Mouse (Mus musculus): ENCODE results near the gene Kif5c.
A peak's percentile ranks its signal among the peaks of the same experiment; 100 is the strongest.

The Kif5c gene

DNA sequence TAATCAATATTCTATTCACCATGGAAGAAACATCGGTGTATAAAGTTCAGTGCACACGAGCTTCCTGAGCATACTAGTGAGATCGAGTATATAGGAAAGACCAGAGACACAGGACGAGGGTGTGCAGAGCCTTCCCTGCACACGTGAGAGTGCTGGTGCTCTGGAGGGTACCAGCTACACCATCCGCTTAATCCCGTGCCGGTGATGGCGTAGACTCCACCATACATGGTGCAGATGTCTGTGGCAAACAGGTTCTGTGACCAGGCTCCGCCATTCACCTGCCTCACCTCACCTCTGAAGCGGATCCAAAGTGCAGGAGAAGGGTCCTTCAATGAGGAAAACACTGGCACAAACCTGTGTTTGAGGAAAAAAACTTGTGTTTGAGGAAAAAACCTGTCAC lies 107.6 kb downstream of the Kif5c start:
- DNase-seq = no peak

DNA sequence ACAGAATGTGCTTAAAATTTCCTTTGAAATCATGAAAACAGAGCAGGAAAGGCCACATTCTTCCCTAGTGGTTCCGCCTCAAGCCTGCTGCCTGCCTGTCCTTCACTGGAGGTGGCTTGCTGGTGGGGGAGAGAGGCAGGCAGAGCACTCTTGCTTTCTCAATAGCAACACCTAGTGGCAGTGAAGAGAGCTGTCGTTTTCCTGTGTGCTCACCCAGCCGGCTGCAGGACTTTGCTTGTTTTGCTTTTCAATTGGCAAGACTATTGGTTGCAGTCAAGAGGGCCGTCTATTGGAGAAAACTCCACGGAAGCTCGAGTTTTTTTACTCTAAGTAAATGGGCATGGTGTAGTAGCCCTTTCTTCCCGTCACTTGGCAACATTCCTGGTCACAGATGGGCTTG lies 108.1 kb downstream of the Kif5c start:
- peak; percentile 65 to 76 for DNase-seq

DNA sequence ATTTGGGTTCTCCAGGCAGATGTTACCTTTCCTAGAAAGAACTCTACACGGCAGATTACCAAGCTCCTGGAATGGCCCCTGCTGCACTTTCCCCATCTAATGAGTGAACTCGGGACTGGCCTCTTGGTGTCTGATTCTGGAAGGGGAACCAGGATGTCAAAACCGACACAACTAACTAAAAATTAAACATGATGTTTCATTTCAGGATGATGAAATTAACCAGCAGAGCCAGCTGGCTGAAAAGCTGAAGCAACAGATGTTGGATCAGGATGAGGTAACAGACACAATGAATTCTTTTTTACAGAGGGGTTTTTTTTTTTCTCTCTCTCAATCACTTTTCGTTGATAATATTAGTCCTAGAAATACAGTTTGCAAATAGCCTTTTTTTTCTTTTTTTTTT lies 108.6 kb downstream of the Kif5c start:
- DNase-seq = no peak

DNA sequence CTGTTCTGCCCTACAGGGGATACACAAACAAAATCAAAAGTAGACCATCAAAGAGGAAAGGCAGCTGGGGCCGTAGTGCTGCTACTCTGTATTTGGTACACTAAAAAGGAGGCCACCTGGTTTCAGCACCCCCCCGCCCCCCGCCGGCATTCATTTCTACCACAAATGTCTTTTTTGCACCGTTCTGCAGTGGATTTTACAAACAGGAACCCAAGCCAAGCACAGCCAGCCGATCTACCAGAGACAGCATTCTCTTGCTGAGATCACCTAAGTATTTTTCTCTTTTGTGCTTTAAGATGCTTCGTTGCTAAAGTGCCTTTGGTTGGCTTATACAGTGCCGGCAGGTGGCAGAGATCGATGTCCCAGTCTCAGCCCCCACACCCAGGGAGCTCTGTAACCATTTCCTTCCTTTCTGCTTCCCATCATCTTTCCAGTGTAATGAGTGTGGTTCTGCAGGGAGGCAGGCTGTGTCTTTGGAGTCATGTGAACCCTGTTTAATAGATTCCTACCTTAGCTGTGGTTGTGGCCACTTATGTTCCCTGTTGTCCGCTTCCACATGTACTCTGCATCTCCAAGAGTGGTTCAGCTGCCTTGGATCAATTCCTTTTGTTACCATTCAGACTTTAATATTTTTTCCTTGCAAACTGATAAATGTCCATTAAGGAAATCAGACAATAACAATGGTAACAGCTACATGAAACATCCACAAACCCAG lies 110.0 kb downstream of the Kif5c start:
- no peak for DNase-seq

- DNase-seq = no peak
Observed at GRCm38 (mm10) chr2:49729611-49729969, 110.5 kb downstream of the Kif5c start.

DNA sequence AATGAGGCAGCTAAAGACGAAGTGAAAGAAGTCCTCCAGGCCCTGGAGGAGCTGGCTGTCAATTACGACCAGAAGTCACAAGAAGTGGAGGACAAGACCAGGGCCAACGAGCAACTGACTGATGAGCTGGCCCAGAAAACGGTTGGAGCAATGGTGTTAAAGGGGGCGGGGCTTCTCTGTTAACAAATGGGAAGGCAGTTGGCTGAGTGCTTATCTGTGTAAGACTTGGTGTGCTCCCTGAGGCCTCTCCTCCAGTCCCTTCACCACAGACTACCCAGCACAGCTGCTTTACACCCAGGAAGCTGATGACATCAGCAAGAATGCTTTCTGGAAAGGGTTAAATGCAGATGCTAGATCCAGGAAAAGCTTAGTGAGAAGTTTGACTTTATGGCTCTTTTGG lies 111.1 kb downstream of the Kif5c start:
- DNase-seq = no peak

- DNase-seq = peak in 1 of 2 experiments; percentile 46
Observed at GRCm38 (mm10) chr2:49732745-49733655, 113.9 kb downstream of the Kif5c start.

DNA sequence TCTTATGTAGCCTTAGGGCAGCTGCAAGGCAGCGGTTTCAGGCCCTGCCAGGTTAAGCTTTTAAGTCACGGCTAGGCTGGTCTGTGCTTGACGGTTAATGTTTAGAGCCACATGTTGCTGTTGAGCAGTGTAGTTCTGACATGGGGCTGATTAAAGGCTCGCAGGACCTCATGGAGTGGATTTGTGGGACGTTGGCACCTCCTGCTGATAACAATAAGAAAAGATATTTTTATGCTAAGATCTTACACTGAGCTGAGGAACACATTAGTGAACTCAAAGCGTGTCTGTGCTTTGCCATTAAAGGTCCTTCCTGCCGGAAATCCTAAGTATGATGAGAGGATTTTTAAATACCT lies 114.5 kb downstream of the Kif5c start:
- DNase-seq = peak; percentile 35 to 60

DNA sequence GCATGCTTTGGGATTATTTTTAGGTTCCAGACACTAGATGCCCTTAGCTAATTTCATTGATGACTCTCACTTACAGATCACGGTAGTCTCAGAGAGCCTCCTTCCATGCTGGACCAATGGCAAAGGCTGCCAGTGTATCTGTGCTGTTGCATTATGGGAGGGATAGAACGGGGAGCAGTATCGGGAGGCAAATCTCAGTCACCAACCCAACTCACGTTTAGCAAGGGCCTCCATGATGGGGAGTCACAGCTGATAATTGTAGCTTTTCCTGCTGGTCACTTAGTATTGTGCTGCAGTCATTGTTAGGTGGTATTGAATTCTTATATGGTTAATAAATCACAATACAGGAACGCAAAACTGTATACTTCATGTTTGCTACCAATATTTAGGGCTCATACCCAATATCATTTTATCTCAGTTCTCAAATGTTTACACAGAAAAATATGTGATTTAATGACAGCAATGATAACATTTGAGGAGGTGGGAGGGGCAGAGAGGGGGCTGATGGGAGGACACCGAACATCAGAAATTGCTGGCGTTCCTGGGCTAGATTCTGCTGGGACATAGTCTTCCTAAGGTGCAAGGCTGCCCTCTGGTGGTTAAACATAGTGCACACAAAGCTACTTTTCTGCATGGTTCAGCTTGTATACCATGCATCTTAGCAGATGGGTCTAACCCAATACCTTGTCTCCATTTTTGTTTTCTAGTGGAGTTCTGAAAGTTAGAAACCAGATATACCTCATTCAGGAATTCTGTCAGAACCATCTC lies 115.1 kb downstream of the Kif5c start:
- peak; percentile 78 to 83 for DNase-seq

GRCm38 (mm10) chr2:49735386-49735785 lies 116.3 kb downstream of the Kif5c start:
- DNase-seq = peak in 1 of 2 experiments; percentile 52

DNA sequence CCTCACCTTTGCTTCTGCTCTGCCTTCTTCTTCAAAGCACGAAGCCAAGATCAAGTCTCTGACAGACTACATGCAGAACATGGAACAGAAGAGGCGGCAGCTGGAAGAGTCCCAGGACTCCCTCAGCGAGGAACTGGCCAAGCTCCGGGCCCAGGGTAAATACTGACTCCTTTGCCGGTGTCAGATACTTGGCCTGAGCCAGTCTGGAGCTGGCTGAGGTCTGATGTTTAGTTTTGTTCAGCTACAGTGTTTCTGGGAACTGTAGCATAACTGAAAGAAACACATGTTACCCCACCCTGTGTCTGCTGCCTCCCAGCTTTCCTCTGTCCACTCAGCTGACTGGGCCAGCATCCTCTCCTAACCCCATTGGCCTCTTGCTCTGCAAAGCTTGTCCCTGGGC lies 119.9 kb downstream of the Kif5c start:
- no peak for DNase-seq

DNA sequence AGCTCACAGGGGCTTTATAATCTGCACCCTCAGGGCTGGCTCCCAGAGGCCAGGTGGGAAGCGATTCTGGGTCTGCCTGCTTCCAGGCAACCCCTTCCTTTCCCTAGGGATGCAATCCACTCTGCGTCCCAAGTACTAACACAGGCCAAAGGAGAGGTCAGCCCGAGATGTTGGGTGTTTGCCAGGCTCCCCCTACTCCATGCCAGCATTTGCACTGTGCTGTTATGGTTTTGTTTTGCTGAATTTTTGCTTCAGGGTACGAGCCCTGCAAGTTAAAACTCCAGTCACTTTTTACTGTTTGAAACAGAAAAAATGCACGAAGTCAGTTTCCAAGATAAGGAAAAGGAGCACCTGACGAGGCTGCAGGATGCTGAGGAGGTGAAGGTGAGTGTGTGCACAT lies 121.9 kb downstream of the Kif5c start:
- no peak for DNase-seq

DNA sequence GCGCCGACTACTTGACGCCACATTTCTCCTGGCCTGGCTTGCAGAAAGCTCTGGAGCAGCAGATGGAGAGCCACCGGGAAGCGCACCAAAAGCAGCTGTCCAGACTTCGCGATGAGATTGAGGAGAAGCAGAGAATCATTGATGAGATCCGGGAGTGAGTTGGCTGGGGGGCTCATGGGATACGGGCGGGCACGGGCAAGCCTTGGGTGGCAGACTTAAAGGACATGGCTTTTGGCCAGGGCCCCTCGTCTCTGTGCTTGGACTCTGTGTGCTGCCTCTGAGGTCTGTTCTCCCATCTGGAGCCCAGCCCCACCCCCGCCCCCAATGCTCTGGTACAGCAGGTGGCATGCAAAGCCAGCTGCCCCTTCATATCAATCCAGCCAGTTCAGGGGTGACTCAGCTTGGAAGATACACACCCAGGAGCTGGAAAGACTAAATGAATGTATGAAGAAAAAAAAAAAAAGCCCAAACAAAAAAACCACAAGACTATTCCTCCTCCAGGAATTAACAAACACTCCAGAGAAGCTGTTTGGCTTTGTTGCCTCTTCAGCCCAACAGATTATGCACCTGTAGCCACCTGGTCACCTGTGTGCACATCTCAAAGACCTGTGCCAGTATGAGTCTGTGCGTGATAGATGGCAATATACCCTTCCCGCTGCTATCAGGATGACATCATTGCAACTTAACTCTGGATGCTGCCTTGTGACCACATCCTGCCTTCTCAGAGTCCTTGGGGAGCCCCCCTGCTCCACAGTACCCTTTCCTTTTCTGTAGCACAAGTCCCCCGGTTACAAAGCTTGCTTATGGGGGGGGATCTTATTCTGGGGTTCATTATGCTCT lies 123.0 kb downstream of the Kif5c start:
- no peak for DNase-seq

GRCm38 (mm10) chr2:49742919-49743318 lies 123.8 kb downstream of the Kif5c start:
- no peak for DNase-seq

DNA sequence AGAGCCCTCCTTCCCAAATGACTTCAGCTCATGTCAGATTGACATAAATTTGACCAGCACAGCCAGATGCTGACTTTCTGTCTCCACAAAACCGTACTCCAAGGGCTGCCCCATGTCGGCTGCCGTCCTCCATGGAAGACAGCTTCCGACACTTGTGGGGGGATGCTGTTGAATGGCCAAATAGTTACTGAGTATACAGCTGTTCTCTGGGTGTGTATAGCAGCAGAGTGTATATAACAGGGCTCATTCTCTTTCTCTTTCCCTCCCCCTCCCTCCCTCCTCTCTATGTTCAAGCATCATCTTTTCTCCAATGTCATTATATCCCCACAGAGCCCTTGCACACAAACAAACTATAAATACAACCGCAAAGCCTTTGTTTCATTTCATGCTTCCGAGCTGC lies 124.7 kb downstream of the Kif5c start:
- DNase-seq = no peak

DNA sequence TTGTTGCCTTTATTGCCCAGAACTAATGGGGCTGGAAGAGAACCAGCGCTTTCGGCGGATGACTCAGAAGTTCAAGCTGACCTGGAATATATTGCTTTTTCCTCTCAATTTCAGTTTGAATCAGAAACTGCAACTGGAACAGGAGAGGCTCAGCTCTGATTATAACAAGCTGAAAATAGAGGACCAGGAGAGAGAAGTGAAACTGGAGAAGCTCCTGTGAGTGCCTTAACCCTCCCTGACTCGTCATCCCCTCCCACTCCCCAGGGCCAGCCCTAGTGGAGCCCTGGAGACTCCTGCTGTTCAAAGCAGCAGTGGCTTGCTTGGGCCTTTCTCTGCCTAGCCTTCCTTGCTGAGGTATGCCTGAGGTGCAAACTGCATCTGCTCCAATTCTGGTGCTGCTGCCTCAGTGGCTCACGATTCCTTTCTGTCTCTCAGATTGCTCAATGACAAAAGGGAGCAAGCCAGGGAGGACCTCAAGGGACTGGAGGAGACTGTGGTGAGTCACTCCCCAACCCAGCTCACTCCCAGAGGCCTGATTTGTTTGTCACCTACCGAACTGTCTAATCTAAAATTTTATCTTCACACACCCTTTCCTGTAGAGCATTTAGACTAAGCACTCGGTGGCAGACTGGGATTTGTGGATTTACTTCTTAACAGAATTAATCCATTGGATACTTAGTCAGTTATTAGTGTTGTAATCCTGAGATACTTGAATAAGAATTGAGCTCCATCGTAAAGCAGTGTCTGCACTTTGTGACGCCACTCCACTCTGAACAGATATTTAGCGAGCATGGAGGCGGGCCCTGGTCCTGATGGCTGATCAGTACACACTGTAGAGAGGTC lies 125.4 kb downstream of the Kif5c start:
- peak in 1 of 2 experiments; percentile 29 for DNase-seq

DNA sequence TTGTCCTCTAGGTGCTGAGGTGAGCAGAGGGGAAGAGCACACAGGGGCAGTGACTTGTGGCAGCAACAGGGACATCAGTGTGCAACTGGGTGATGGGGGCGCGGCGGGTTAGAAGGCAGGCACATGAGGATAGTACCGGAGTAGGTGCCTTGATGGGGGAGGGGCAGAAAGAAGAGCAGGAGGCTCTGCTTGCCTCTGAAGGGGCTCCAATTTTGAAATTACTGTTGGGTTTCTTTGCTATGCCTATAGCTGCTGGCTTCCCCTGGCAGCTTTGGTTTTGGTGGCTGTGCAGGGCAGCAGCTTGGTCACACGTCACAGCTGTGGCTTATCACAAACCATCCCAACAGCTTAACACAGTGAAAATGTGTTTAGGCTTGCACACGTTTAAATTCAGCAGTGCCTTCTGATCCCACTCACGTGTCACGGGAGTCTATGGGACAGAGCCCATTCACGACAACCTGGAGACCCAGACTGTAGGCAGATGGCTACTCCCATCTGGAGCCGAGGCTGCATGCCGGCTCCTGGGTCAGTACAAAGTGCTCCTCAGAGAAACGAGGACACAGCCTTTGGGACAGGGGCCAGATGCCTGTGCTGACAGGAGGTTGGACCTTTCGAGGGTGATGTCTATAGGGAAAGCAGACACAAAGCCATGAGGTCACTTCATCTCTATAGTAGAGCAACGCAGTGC lies 126.1 kb downstream of the Kif5c start:
- no peak for DNase-seq

GRCm38 (mm10) chr2:49746947-49747346 lies 127.8 kb downstream of the Kif5c start:
- no peak for DNase-seq

GRCm38 (mm10) chr2:49747670-49748069 lies 128.6 kb downstream of the Kif5c start:
- no peak for DNase-seq

DNA sequence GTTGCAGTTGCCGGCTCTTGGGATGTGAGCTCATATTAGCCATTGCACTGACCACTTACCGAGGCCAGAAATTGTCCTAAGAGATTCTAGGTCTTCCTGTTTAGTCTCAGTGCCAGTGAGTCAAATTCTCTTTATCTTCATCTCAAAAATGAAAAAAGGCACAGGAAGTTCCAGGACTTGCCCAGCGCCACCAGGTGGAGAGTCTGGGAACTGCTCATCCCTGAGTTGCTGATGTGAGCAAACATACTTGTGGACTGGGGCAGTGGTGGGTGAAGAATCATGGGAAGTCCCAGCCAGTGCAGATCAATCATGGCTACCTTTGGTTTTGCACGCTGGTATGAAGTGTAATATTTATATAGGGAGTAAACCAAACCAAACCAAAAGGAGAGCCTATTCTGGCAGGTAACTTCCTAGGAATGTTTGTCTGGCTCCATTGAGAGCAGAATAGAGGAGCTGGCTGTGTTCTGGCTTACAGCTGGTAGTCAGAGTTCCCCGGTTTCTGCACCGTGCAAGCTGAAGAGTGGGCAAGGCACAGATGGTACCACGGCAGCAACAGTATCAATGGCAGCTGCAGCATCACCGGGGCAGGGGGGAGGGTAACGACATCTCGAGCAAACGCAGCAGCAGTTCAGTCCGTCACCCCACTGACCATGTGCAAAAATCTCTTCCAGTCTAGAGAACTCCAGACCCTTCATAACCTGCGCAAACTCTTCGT lies 129.7 kb downstream of the Kif5c start:
- peak; percentile 60 to 67 for DNase-seq
